Mouse (Mus musculus) olfactory bulb, adult 2 months (tissue): ENCODE measurements around the gene Ino80b. TPM values are rescaled to one million over a fixed set of nuclear protein-coding genes. Genes with fewer than 3 reads are reported as not detected.
A peak's percentile ranks its signal among the peaks of the same experiment; 100 is the strongest.

ENCODE experiments used
- H3K27ac ChIP-seq: fragments of 200-500 bp; 2 replicates; pipeline ENCODE4 v1.5.1; 2012; ENCODE audit warnings: low read depth, low read length; ENCODE audit not compliant: insufficient read depth
- H3K4me1 ChIP-seq: fragments of 200-500 bp; 2 replicates; pipeline ENCODE4 v1.6.1; 2012; ENCODE audit warnings: low read length; ENCODE audit not compliant: control insufficient read depth, insufficient read depth
- H3K4me3 ChIP-seq: fragments of 200-500 bp; 2 replicates; pipeline ENCODE4 v1.5.1; 2012; ENCODE audit warnings: mild to moderate bottlenecking, low read depth, low read length, moderate library complexity; ENCODE audit not compliant: insufficient read depth
- CTCF ChIP-seq: fragments of 200-500 bp; IDR thresholded peaks from 2 replicates; pipeline ENCODE4 v1.5.1; 2012; ENCODE audit warnings: low read depth, mild to moderate bottlenecking, low read length, moderate library complexity; ENCODE audit not compliant: insufficient read depth
- POLR2A ChIP-seq: fragments of 200-500 bp; IDR thresholded peaks from 2 replicates; pipeline ENCODE4 v1.6.1; 2012; ENCODE audit warnings: mild to moderate bottlenecking, low read depth, low read length, moderate library complexity; ENCODE audit not compliant: insufficient read depth
- WGBS: fragments of 180-500 bp; shearing (Covaris S2); methylation state at CpG from one replicate; pipeline ENCODE4 v1.1.7; 2018; 5-methylcytosine and 5-hydroxymethylcytosine counted together
- polyA plus RNA-seq: library from polyadenylated mRNA; stranded (reverse); fragments of >200 nt; gene quantifications from 2 replicates; pipeline ENCODE4 v1.2.4, GENCODE M21; 2012; ENCODE audit warnings: low replicate concordance; ENCODE audit not compliant: missing spikeins, insufficient read depth, insufficient read length

The Ino80b gene
- polyA plus RNA-seq, 1 experiment: not detected

- WGBS: 72% methylated on average over 9 of the region's 9 CpGs
- Histone ChIP-seq H3K27ac (no peak overlapping the region), H3K4me1 (peaks cover 25% of the 10 kb centered on the region), H3K4me3 (no peak overlapping the region)
- TF ChIP-seq CTCF (no peak), POLR2A (no peak)
Measured at GRCm38 (mm10) chr6:83145805-83146204, 20.6 kb upstream of the Ino80b start.

- WGBS: 27% methylated on average over 2 of the region's 2 CpGs
- H3K27ac ChIP-seq: no peak overlapping the region
Measured at GRCm38 (mm10) chr6:83145209-83145608, 20.0 kb upstream of the Ino80b start.

GRCm38 (mm10) chr6:83142886-83143285, 17.7 kb upstream of the Ino80b start:
- Histone ChIP-seq H3K27ac (0 out of 2 replicates have a peak overlapping the region, but pooled peaks have one; percentile 41), H3K4me3 (peak overlapping the region; percentile 53), H3K4me1 (peaks cover 24% of the 10 kb centered on the region)
- TF ChIP-seq POLR2A: no peak
- TF ChIP-seq CTCF: no peak
- 65% methylated on average over 11 of the region's 11 CpGs for WGBS

More at GRCm38 (mm10) chr6:83145209-83145608, 20.0 kb upstream of the Ino80b start:
- Histone ChIP-seq H3K4me3 (no peak overlapping the region), H3K4me1 (peaks cover 25% of the 10 kb centered on the region)
- TF ChIP-seq CTCF: no peak
- no peak for TF ChIP-seq POLR2A

- TF ChIP-seq CTCF (no peak), POLR2A (peak; percentile 78)
- Histone ChIP-seq H3K4me1 (peaks cover 26% of the 10 kb centered on the region), H3K27ac (peak overlapping the region; percentile 91), H3K4me3 (peak overlapping the region; percentile 53)
- WGBS: 3% methylated on average over 41 of the region's 41 CpGs
Measured at GRCm38 (mm10) chr6:83142211-83142731, 17.0 kb upstream of the Ino80b start.

- Histone ChIP-seq H3K4me1 (peaks cover 29% of the 10 kb centered on the region), H3K27ac (peak overlapping the region; percentile 91), H3K4me3 (peak overlapping the region; percentile 53)
- TF ChIP-seq CTCF: no peak
- no peak for TF ChIP-seq POLR2A
- 53% methylated on average over 4 of the region's 4 CpGs for WGBS
Measured at GRCm38 (mm10) chr6:83141636-83142035, 16.4 kb upstream of the Ino80b start.

GRCm38 (mm10) chr6:83140044-83140443, 14.8 kb upstream of the Ino80b start:
- H3K27ac ChIP-seq: no peak overlapping the region
- 77% methylated on average over 8 of the region's 8 CpGs for WGBS
- H3K4me1 ChIP-seq: peaks cover 32% of the 10 kb centered on the region

GRCm38 (mm10) chr6:83138056-83138455, 12.8 kb upstream of the Ino80b start:
- peak overlapping the region; percentile 56 for H3K27ac ChIP-seq
- peaks cover 31% of the 10 kb centered on the region for H3K4me1 ChIP-seq
- TF ChIP-seq POLR2A: no peak
- TF ChIP-seq CTCF: no peak
- WGBS: 10% methylated on average over 11 of the region's 11 CpGs
- H3K4me3 ChIP-seq: peak overlapping the region; percentile 27

More at GRCm38 (mm10) chr6:83140044-83140443, 14.8 kb upstream of the Ino80b start:
- no peak overlapping the region for H3K4me3 ChIP-seq
- TF ChIP-seq CTCF (no peak), POLR2A (no peak)

GRCm38 (mm10) chr6:83137576-83137950, 12.3 kb upstream of the Ino80b start:
- TF ChIP-seq CTCF: no peak
- no peak for TF ChIP-seq POLR2A
- Histone ChIP-seq H3K4me1 (peaks cover 28% of the 10 kb centered on the region), H3K27ac (peak overlapping the region; percentile 56), H3K4me3 (peak overlapping the region; percentile 44)
- WGBS: 8% methylated on average over 12 of the region's 12 CpGs

GRCm38 (mm10) chr6:83136881-83137575, 11.8 kb upstream of the Ino80b start:
- Histone ChIP-seq H3K4me3 (peak overlapping the region; percentile 44), H3K4me1 (peaks cover 27% of the 10 kb centered on the region), H3K27ac (peak overlapping the region; percentile 30)
- 10% methylated on average over 26 of the region's 26 CpGs for WGBS
- TF ChIP-seq POLR2A: 0 out of 2 replicates have a peak, but pooled peaks have one; percentile 4
- no peak for TF ChIP-seq CTCF
